Mouse (Mus musculus) CH12.LX (cell line): ENCODE results near the gene Zswim8.

Experiments used
- GABPA ChIP-seq: IDR thresholded peaks from 2 replicates; pipeline ENCODE4 v1.6.1; 2012; ENCODE audit warnings: low read depth, low read length, improper control_type of control experiment, inconsistent platforms; ENCODE audit not compliant: insufficient replicate concordance
- POLR2A ChIP-seq: IDR thresholded peaks from 2 replicates; pipeline ENCODE4 v1.6.1; 2011; ENCODE audit warnings: low read depth, mild to moderate bottlenecking, improper control_type of control experiment, low read length
- POLR2AphosphoS2 ChIP-seq: IDR thresholded peaks from 2 replicates; pipeline ENCODE4 v1.6.1; 2011; ENCODE audit warnings: low read depth, low read length, improper control_type of control experiment

- TF ChIP-seq GABPA: no peak
- TF ChIP-seq POLR2A: no peak
- no peak for TF ChIP-seq POLR2AphosphoS2
Measured at GRCm38 (mm10) chr14:20718443-20718842, 11.1 kb downstream of the Zswim8 start.
